Mouse (Mus musculus): Measurements from ENCODE around the gene Hoxa11. TPM values are rescaled to one million over a fixed set of nuclear protein-coding genes. Genes with fewer than 3 reads are reported as not detected.

Gene Hoxa11
- total RNA-seq, 2 experiments from 2014 or later = not detected

Small RNAs within 50 kb of the gene (microRNA-seq; reads per million reads assigned to microRNA genes)
- not detected for gene Mir196b

Other genes with a start within 250 kb of the Hoxa11 start
- gene Skap2, start 233.3 kb downstream of the Hoxa11 start, total RNA-seq (2021) = 1 to 10 TPM; 4.5 to 4.9 TPM
- gene Hoxa1, start 87.5 kb downstream of the Hoxa11 start, total RNA-seq (2021) = not detected
- not detected for gene Hoxa2, start 81.0 kb downstream of the Hoxa11 start, total RNA-seq (2021)
- gene 5730596B20Rik, start 68.3 kb downstream of the Hoxa11 start, total RNA-seq (2021) = not detected
- not detected for gene Hoxa4, start 54.1 kb downstream of the Hoxa11 start, total RNA-seq (2021)
- not detected for gene Hoxa5, start 41.2 kb downstream of the Hoxa11 start, total RNA-seq (2021)
- not detected for gene Hoxa6, start 37.1 kb downstream of the Hoxa11 start, total RNA-seq (2021)
- not detected for gene Hoxa3, start 32.5 kb downstream of the Hoxa11 start, total RNA-seq (2021)
- gene Gm28308, start 32.5 kb downstream of the Hoxa11 start, total RNA-seq (2021) = not detected
- gene Hoxa7, start 24.0 kb downstream of the Hoxa11 start, total RNA-seq (2021) = not detected
- gene Hoxa9, start 14.7 kb downstream of the Hoxa11 start, total RNA-seq (2021) = not detected
- gene Hoxa10, start 5.0 kb downstream of the Hoxa11 start, total RNA-seq (2021) = not detected
- gene Hoxa13, start 15.1 kb upstream of the Hoxa11 start, total RNA-seq (2021) = not detected
- gene Evx1, start 67.7 kb upstream of the Hoxa11 start, total RNA-seq (2021) = not detected